Mouse (Mus musculus): ENCODE results near the gene Gm10337.

The Gm10337 gene

GRCm38 (mm10) chr15:102517976-102518858, 14.7 kb downstream of the Gm10337 start, which contains the start of gene Tarbp2:
Gene Tarbp2 (plus strand): TSS chr15:102518192.
- DNase-seq, result peak; percentile 99

- no peak for DNase-seq
Measured at GRCm38 (mm10) chr15:102518859-102519201, 15.3 kb downstream of the Gm10337 start.

GRCm38 (mm10) chr15:102519211-102520141, 16.0 kb downstream of the Gm10337 start:
- no peak for DNase-seq

- DNase-seq, result no peak
Measured at GRCm38 (mm10) chr15:102520416-102520815, 16.9 kb downstream of the Gm10337 start.

GRCm38 (mm10) chr15:102521480-102521879, 18.0 kb downstream of the Gm10337 start:
- no peak for DNase-seq

- DNase-seq, result peak; percentile 79
Measured at GRCm38 (mm10) chr15:102524892-102525485, 21.5 kb downstream of the Gm10337 start, which contains the start of gene Npff. Gene Npff (minus strand): TSS chr15:102524942.

- no peak for DNase-seq
Measured at GRCm38 (mm10) chr15:102526111-102527002, 22.8 kb downstream of the Gm10337 start.

GRCm38 (mm10) chr15:102527936-102528335, 24.4 kb downstream of the Gm10337 start:
- no peak for DNase-seq

GRCm38 (mm10) chr15:102528396-102528795, 24.9 kb downstream of the Gm10337 start:
- DNase-seq, result no peak

- DNase-seq, result no peak
Measured at GRCm38 (mm10) chr15:102530566-102530965, 27.0 kb downstream of the Gm10337 start.

GRCm38 (mm10) chr15:102531586-102531985, 28.1 kb downstream of the Gm10337 start:
- DNase-seq, result no peak

GRCm38 (mm10) chr15:102532106-102532900, 28.8 kb downstream of the Gm10337 start:
- no peak for DNase-seq

GRCm38 (mm10) chr15:102533926-102534325, 30.4 kb downstream of the Gm10337 start:
- DNase-seq, result no peak

GRCm38 (mm10) chr15:102544801-102545200, 41.3 kb downstream of the Gm10337 start:
- DNase-seq, result no peak

- no peak for DNase-seq
Measured at GRCm38 (mm10) chr15:102546246-102546645, 42.7 kb downstream of the Gm10337 start.

- peak; percentile 42 for DNase-seq
Measured at GRCm38 (mm10) chr15:102546677-102547427, 43.3 kb downstream of the Gm10337 start.

GRCm38 (mm10) chr15:102547478-102547877, 44.0 kb downstream of the Gm10337 start:
- peak; percentile 8 for DNase-seq

- DNase-seq, result no peak
Measured at GRCm38 (mm10) chr15:102552599-102552998, 49.1 kb downstream of the Gm10337 start.
